Mouse (Mus musculus) adrenal gland, postnatal 36 days (tissue): ENCODE results near the gene Gm6509. TPM values are rescaled to one million over a fixed set of nuclear protein-coding genes. Genes with fewer than 3 reads are reported as not detected.
"Not testable (repeated sequence)": the region's sequence is repeated elsewhere in the genome, so short reads cannot be mapped to it uniquely, and the experiment has no call there.

ENCODE experiments used
- DNase-seq, 2 experiments: peaks; one replicate each; pipeline ENCODE4 v3.0.0; 2021; ENCODE audit warnings: mixed read lengths in 1 of 2
- long read RNA-seq, 2 experiments: library from polyadenylated mRNA; stranded (forward); transcript quantifications; one replicate each; pipeline ENCODE4 v2.0.0; 2021; ENCODE audit warnings: borderline sequencing depth in 2 of 2
- total RNA-seq, 2 experiments: library from RNA; stranded (reverse); gene quantifications; 2 replicates each; pipeline ENCODE4 v1.2.3; 2021

Gm6509 gene
- not detected for total RNA-seq
- long read RNA-seq, experiment 1: 0 reads
- long read RNA-seq, experiment 2: 0 reads

GRCm38 (mm10) chr5:94623679-94624078 is at the start of gene Gm6509:
Gene Gm6509 (plus strand): TSS chr5:94623979.
- DNase-seq: not testable (repeated sequence)

- not testable (repeated sequence) for DNase-seq
Measured at GRCm38 (mm10) chr5:94616242-94616641, 7.5 kb upstream of the Gm6509 start, which contains the start of gene Gm3147. Gene Gm3147 (minus strand): TSS chr5:94616342.

GRCm38 (mm10) chr5:94648082-94648481 is 24.3 kb downstream of the Gm6509 start, which contains the start of gene Gm6205:
Gene Gm6205 (plus strand): TSS chr5:94648382.
- DNase-seq: not testable (repeated sequence)

Other genes starting within 250 kb of the Gm6509 start
- gene Gm7682, start 178.2 kb upstream of the Gm6509 start, total RNA-seq: not detected
- gene Gm3139, start 97.7 kb upstream of the Gm6509 start, total RNA-seq: not detected
- not detected for gene Gm3147, start 7.6 kb upstream of the Gm6509 start, total RNA-seq
- gene Gm6205, start 24.4 kb downstream of the Gm6509 start, total RNA-seq: not detected
- gene Gm3183, start 241.5 kb downstream of the Gm6509 start, total RNA-seq: not detected